Mouse (Mus musculus) liver, postnatal 0 days (tissue): ENCODE results near the gene Scaper.

Source experiments
- CTCF ChIP-seq: sonication (generic); IDR thresholded peaks from 2 replicates; pipeline ENCODE4 v1.5.1; 2016; ENCODE audit warnings: antibody characterized with exemption, low read depth
- EP300 ChIP-seq: IDR thresholded peaks from 2 replicates; pipeline ENCODE4 v1.6.1; 2016; ENCODE audit warnings: antibody characterized with exemption, low read depth, mild to moderate bottlenecking

GRCm38 (mm10) chr9:55512027-55512543 is 425.8 kb downstream of the Scaper start, which contains the start of gene Etfa:
- TF ChIP-seq CTCF (no peak), EP300 (peak; percentile 77; the same call in 1 of the 2 replicates)
